Mouse (Mus musculus) thymus, adult 2 months (tissue): Measurements from ENCODE around the gene Slc25a10. TPM values are rescaled to one million over a fixed set of nuclear protein-coding genes. Genes with fewer than 3 reads are reported as not detected.

Experiments used
- DNase-seq: peaks from one replicate; pipeline ENCODE4 v3.0.0; 2021
- H3K27ac ChIP-seq: fragments of 200-500 bp; 2 replicates; pipeline ENCODE4 v1.5.1; 2012; ENCODE audit warnings: low read length, control low read depth; ENCODE audit not compliant: control insufficient read depth, insufficient read depth
- H3K27me3 ChIP-seq: fragments of 200-500 bp; 2 replicates; pipeline ENCODE4 v1.6.1; 2012; ENCODE audit warnings: mild to moderate bottlenecking, low read length, moderate library complexity, mixed read lengths; ENCODE audit not compliant: control insufficient read depth, insufficient read depth
- H3K36me3 ChIP-seq: fragments of 200-500 bp; 2 replicates; pipeline ENCODE4 v1.6.1; 2012; ENCODE audit warnings: mild to moderate bottlenecking, low read length, moderate library complexity; ENCODE audit not compliant: control insufficient read depth, insufficient read depth
- H3K4me1 ChIP-seq: fragments of 200-500 bp; replicated peaks from 2 replicates; pipeline ENCODE4 v1.6.1; 2012; ENCODE audit warnings: low read length; ENCODE audit not compliant: control insufficient read depth, insufficient read depth
- H3K4me3 ChIP-seq: fragments of 200-500 bp; 2 replicates; pipeline ENCODE4 v1.5.1; 2012; ENCODE audit warnings: mild to moderate bottlenecking, low read length, control low read depth, moderate library complexity; ENCODE audit not compliant: control insufficient read depth, insufficient read depth
- CTCF ChIP-seq: fragments of 200-500 bp; IDR thresholded peaks from 2 replicates; pipeline ENCODE4 v1.5.1; 2012; ENCODE audit warnings: mild to moderate bottlenecking, control low read depth, low read length, moderate library complexity, borderline replicate concordance; ENCODE audit not compliant: control insufficient read depth, poor library complexity, insufficient read depth; ENCODE audit errors: extremely low read depth
- POLR2A ChIP-seq: fragments of 200-500 bp; IDR thresholded peaks from 2 replicates; pipeline ENCODE4 v1.6.1; 2012; ENCODE audit warnings: mild to moderate bottlenecking, low read length, control low read depth, moderate library complexity; ENCODE audit not compliant: control insufficient read depth, poor library complexity, insufficient read depth; ENCODE audit errors: extremely low read depth
- WGBS: fragments of 180-500 bp; shearing (Covaris S2); methylation state at CpG from one replicate; pipeline ENCODE4 v1.1.7; 2018; 5-methylcytosine and 5-hydroxymethylcytosine counted together
- polyA plus RNA-seq: library from polyadenylated mRNA; depleted of rRNA; stranded (reverse); fragments of >200 nt; gene quantifications from 2 replicates; pipeline ENCODE4 v1.2.3, GENCODE M21; 2012; rRNA removed

The Slc25a10 gene
- polyA plus RNA-seq, 1 experiment = 102 TPM

- TF ChIP-seq CTCF = no peak
- no peak for TF ChIP-seq POLR2A
- no peak overlapping the region for H3K4me3 ChIP-seq
- no peaks in the 10 kb centered on the region for H3K27me3 ChIP-seq
- DNase-seq = no peak
- H3K27ac ChIP-seq = no peak overlapping the region
- WGBS = 99% methylated on average over 3 of the region's 3 CpGs
- peaks cover 16% of the 10 kb centered on the region for H3K36me3 ChIP-seq
- peaks cover 24% of the 10 kb centered on the region for H3K4me1 ChIP-seq
Measured at GRCm38 (mm10) chr11:120545964-120546363, 54.3 kb downstream of the Slc25a10 start.

GRCm38 (mm10) chr11:120547469-120547868, 55.8 kb downstream of the Slc25a10 start:
- no peak overlapping the region for H3K4me3 ChIP-seq
- H3K36me3 ChIP-seq = peaks cover 16% of the 10 kb centered on the region
- no peak for TF ChIP-seq POLR2A
- no peak for TF ChIP-seq CTCF
- H3K27ac ChIP-seq = no peak overlapping the region
- peaks cover 24% of the 10 kb centered on the region for H3K4me1 ChIP-seq
- WGBS = 49% methylated on average over 2 of the region's 2 CpGs
- peak; percentile 23 for DNase-seq
- no peaks in the 10 kb centered on the region for H3K27me3 ChIP-seq

- Histone ChIP-seq H3K27me3 (no peaks in the 10 kb centered on the region), H3K27ac (no peak overlapping the region), H3K4me1 (peaks cover 24% of the 10 kb centered on the region), H3K36me3 (peaks cover 10% of the 10 kb centered on the region), H3K4me3 (no peak overlapping the region)
- no peak for TF ChIP-seq CTCF
- TF ChIP-seq POLR2A = no peak
- 76% methylated on average over 3 of the region's 3 CpGs for WGBS
- no peak for DNase-seq
Measured at GRCm38 (mm10) chr11:120548214-120548613, 56.6 kb downstream of the Slc25a10 start.

GRCm38 (mm10) chr11:120548786-120549167, 57.1 kb downstream of the Slc25a10 start:
- H3K4me1 ChIP-seq = peaks cover 24% of the 10 kb centered on the region
- H3K4me3 ChIP-seq = peak overlapping the region; percentile 81
- no peak for TF ChIP-seq CTCF
- no peak for TF ChIP-seq POLR2A
- peaks cover 7% of the 10 kb centered on the region for H3K36me3 ChIP-seq
- no peaks in the 10 kb centered on the region for H3K27me3 ChIP-seq
- no peak for DNase-seq
- WGBS = 9% methylated on average over 7 of the region's 7 CpGs
- peak overlapping the region; percentile 29; the same call in 1 of the 2 replicates for H3K27ac ChIP-seq

Other genes starting within 250 kb of the Slc25a10 start
- gene Actg1, start 143.3 kb upstream of the Slc25a10 start, polyA plus RNA-seq = 1,233 and 1,455 TPM in 2 replicates
- gene Fscn2, start 130.3 kb upstream of the Slc25a10 start, polyA plus RNA-seq = 0.19 and 0.37 TPM in 2 replicates
- 59.7 and 64.4 TPM in 2 replicates for gene Faap100, start 113.1 kb upstream of the Slc25a10 start, polyA plus RNA-seq
- 71.4 and 86.4 TPM in 2 replicates for gene Nploc4, start 54.1 kb upstream of the Slc25a10 start, polyA plus RNA-seq
- gene Tspan10, start 49.2 kb upstream of the Slc25a10 start, polyA plus RNA-seq = 16.8 and 24.0 TPM in 2 replicates
- gene Pde6g, start 38.3 kb upstream of the Slc25a10 start, polyA plus RNA-seq = 0.55 and 0.64 TPM in 2 replicates
- 15.5 and 17.3 TPM in 2 replicates for gene Oxld1, start 33.8 kb upstream of the Slc25a10 start, polyA plus RNA-seq
- 25.6 and 30.1 TPM in 2 replicates for gene Ccdc137, start 33.7 kb upstream of the Slc25a10 start, polyA plus RNA-seq
- gene Arl16, start 24.2 kb upstream of the Slc25a10 start, polyA plus RNA-seq = 25.9 and 28.4 TPM in 2 replicates
- 89.6 and 92.3 TPM in 2 replicates for gene Mrpl12, start 7.2 kb upstream of the Slc25a10 start, polyA plus RNA-seq
- 1.0 TPM in 2 replicates for gene Gcgr, start 38.9 kb downstream of the Slc25a10 start, polyA plus RNA-seq
- gene Mcrip1, start 57.9 kb downstream of the Slc25a10 start, polyA plus RNA-seq = 167 and 191 TPM in 2 replicates
- gene Ppp1r27, start 59.3 kb downstream of the Slc25a10 start, polyA plus RNA-seq = 5.0 and 6.4 TPM in 2 replicates
- gene P4hb, start 81.4 kb downstream of the Slc25a10 start, polyA plus RNA-seq = 125 and 139 TPM in 2 replicates
- gene Arhgdia, start 89.8 kb downstream of the Slc25a10 start, polyA plus RNA-seq = 1,184 and 1,219 TPM in 2 replicates
- gene Alyref, start 106.5 kb downstream of the Slc25a10 start, polyA plus RNA-seq = 60.9 and 74.6 TPM in 2 replicates
- 127 and 140 TPM in 2 replicates for gene Anapc11, start 106.6 kb downstream of the Slc25a10 start, polyA plus RNA-seq
- 2.2 and 2.8 TPM in 2 replicates for gene Npb, start 116.6 kb downstream of the Slc25a10 start, polyA plus RNA-seq
- gene Pcyt2, start 126.1 kb downstream of the Slc25a10 start, polyA plus RNA-seq = 247 and 260 TPM in 2 replicates
- 169 and 184 TPM in 2 replicates for gene Sirt7, start 133.4 kb downstream of the Slc25a10 start, polyA plus RNA-seq
- gene Mafg, start 141.8 kb downstream of the Slc25a10 start, polyA plus RNA-seq = 33.6 and 35.5 TPM in 2 replicates
- gene Pycr1, start 151.9 kb downstream of the Slc25a10 start, polyA plus RNA-seq = 2.8 and 3.4 TPM in 2 replicates
- gene Myadml2, start 156.3 kb downstream of the Slc25a10 start, polyA plus RNA-seq = 1.2 and 3.2 TPM in 2 replicates
- gene Notum, start 169.3 kb downstream of the Slc25a10 start, polyA plus RNA-seq = 0.24 and 0.89 TPM in 2 replicates
- 170 and 183 TPM in 2 replicates for gene Aspscr1, start 181.1 kb downstream of the Slc25a10 start, polyA plus RNA-seq
- gene Cenpx, start 221.9 kb downstream of the Slc25a10 start, polyA plus RNA-seq = 103 and 112 TPM in 2 replicates
- gene Lrrc45, start 222.1 kb downstream of the Slc25a10 start, polyA plus RNA-seq = 69.2 and 77.3 TPM in 2 replicates
- 22.8 and 26.3 TPM in 2 replicates for gene Rac3, start 229.6 kb downstream of the Slc25a10 start, polyA plus RNA-seq
- gene Dcxr, start 235.4 kb downstream of the Slc25a10 start, polyA plus RNA-seq = 78.4 and 126 TPM in 2 replicates
- 426 and 617 TPM in 2 replicates for gene Cbr2, start 240.3 kb downstream of the Slc25a10 start, polyA plus RNA-seq